Mouse (Mus musculus) cerebellum, adult 9-10 months (tissue): ENCODE measurements at regions not wholly inside any gene's neighbourhood (a gene's known extent, or its start where the extent isn't known, plus 50 kb on each side); places are given as distances from the start of the nearest gene placed in this dataset.

Experiments
- DNase-seq: peaks from one replicate; pipeline ENCODE4 v3.0.0; 2022

DNA sequence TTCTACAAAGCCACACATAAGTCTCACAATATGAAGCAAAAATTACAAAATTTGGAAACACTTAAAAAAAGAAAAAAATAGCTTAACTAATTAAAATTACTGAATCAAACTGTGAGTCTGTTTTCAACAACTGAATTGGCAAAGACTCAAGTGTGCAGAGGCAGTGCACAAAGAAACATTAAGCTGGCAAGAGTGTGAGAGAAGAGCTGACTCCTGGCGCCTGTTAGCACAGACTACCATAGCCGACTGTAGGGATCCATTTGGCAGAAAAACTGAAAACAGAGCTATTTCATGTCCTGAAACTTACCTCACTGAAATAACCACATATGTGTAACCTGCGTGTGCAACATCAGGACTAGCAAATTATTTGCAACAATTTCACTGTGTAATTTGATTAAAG, 746.4 kb upstream of the Cypt12 start:
- DNase-seq = no peak

DNA sequence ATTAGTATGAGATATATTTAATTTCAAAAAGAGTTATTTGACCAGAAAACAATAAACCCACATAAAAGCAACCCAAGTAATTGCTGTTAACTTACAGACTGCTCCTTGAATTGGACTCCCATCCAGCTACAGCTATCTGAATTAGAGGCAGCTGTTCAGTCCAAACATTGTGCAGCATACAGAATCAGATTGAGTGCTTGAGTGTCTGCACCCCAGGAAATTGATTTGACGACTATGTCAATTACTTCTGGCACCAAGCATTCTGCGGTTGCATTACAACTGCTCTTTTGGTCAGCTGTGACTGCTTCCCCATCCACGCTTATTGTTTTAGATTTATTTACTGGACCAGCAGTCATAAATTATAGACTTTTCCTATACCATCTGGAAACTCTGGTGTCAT, 734.2 kb upstream of the Cypt12 start:
- DNase-seq = no peak

DNA sequence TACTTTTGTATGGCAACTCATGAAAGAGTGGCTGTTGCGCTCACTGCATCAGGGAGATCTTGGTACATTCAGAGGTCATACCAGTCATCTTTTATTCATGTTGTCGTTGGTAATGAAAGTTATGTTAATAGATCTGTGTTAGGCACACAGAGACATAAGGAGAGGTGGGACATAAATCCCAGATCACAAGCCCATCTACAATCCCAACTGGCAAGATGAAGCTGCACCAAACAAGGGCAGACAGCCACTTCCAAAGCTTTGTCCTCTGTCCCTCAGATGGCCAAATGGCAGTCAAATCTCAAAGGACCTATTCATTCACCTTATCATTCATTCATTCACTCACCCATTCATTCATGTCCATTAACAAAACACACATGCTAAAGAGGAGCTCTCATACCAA, 731.4 kb upstream of the Cypt12 start:
- DNase-seq = no peak

DNA sequence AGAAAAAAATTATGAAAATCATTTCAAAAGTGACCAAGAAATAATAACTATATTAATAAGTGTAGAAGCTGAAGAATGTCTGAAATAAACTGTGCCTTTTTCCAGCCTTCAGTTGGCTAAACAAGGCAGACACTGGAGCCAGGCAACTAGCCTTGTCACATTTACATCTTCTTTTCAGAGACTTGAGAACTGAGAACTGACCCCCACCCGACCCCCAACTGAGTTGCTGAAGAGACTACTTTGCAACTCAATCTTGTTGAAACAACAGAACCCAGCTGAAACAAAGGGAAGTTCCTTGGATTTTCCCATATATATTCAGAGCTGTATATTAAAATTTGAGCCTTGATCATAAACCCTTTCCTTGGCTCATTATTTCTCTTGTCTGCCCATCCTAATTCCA, 709.8 kb upstream of the Cypt12 start:
- no peak for DNase-seq

DNA sequence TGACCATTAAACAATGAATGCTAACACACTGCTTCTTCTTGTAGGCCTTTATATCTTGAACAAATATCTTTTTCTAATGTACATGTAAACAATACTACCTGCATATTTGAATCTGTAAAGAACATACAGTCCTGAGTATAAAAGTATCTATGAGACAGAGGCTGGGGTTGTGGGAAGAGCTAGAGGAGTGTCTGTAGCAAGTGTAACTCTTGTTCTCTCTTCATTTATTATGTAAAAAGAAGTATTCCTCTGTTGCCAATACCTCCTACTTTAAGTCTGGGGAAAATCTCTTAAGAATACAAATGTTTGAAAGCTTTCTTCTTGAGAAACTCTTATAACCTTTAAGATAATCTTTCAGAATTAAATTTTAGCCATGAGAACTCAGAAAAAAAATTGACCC, 689.8 kb upstream of the Cypt12 start:
- no peak for DNase-seq

DNA sequence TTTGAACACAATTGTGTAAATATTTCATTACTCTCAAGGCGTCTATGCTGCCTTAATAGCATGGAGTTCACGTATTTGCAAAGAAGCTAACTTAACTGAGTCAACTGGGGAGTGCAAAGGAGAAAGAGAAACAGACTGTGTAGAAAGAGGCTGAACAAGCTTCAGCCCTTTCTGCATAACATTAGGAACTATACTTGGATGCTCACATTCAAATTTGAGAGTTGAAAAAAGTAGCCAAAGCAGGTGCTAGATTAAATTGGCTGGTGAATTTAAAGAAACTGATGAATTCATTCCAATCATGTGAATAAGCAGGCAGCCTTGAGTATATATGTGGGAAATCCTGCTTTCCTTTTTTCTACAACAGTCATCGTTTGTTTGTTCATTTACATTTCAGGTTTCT, 689.1 kb upstream of the Cypt12 start:
- no peak for DNase-seq

DNA sequence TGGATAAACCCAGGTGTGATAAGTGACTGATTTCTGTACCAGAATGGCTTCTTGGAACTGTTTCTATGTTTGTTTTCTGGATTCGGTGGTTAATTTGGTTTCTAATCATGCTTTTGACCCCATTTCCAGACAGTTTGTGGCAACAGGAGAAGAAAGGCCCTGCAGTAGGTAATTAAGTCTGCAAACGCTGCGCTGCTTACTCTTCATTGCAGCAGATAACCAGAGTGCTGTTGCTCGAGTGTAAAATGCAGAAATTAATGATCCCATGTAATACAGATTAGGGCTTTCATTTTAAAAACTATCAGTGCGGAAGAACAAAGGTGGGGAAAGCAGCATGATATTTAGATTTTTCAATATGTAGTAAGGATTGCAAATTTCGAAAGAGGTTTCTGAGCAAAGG, 667.0 kb upstream of the Cypt12 start:
- DNase-seq = no peak

DNA sequence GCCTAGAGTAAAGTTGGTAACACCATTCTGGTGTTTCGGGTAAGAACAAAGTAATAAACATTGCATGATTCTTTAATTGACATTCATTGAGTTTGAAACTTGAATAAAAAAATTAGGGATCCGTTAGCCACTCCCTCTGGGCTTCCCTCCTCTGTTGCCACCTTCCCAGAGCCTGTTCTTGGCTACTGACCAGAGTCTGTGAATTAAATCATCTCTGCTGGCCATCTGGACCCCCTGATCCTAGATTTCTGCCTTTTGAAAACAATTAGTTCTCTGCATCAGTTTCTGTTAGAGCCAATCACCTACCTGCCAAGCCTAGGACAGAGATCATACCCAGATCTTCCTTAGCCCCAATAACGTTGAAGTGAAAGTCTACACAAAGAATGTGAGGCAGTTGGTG, 665.3 kb upstream of the Cypt12 start:
- no peak for DNase-seq

DNA sequence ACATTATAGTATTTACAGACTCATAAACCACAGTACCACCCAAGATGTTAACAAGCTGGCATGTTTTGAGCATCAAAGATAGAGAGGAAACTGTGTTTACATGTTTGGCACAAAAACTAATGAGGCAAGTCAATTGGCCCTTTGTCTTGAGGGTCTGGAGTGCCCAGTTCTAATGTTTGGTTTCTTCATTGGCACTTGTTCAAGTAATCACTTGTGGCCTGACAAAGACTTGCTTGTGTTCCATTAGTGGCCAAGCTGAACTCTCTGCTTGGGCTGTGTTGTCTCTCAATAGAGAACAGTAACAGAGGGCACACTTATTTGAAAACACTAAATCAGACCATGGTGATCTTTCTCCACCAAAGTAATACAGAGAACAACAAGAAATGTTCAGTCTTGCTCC, 630.7 kb upstream of the Cypt12 start:
- DNase-seq = peak; percentile 2

DNA sequence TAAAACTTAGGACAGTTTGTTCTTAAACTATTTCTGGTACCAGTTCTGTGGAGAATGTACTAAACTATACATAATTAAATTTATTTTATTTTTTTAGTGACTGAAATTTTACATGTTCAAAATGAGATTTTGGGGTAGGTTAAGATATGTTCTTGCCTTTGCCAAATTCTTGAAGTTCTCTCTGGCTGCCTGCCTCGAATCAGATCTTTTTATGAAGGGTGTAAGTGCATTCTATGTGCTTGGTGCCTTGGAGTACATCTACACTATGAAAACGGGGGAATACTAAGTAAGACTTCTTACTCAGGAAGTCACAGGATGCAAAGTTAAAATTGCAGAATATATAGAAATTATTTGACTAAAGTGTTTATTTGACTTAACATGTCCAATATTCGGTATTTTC, 629.8 kb upstream of the Cypt12 start:
- no peak for DNase-seq

DNA sequence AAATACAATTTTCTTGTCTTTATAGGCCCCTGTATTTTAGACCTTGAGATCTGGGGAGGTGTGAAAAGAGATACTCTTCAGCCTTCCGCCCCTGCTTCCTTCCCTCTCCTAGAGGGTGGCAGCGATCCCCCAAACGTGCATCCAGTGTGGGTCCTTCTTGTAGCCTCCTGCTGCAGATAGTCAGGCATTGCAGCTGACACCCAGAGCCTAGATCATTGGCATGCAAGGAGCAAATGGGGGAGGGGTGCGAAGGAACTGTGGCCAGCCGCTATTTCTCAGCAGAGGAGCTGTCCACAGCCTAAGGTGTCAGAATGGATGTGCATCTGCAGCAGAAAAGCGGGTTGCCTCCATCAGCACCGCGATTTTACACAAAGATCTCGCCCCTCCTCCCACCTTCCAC, 629.0 kb upstream of the Cypt12 start:
- DNase-seq = no peak

DNA sequence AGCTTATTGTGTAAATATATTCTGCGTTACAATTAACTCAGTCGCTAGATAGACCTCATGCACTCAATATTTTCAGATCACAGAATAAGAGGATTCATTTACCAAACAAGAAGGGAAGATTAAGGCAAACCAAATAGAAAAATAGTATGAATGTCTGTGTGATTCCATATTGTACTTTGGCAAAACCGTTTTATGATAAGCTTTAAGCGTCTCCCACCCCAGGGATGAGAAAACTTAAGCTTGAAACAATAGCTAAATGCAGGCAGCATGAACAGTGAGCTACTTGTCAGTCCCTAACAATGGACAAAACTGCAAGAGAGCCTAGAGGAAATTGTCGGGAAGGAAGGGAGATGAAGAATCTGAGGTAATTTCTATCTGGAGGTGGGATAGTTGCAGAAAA, 628.3 kb upstream of the Cypt12 start:
- no peak for DNase-seq

DNA sequence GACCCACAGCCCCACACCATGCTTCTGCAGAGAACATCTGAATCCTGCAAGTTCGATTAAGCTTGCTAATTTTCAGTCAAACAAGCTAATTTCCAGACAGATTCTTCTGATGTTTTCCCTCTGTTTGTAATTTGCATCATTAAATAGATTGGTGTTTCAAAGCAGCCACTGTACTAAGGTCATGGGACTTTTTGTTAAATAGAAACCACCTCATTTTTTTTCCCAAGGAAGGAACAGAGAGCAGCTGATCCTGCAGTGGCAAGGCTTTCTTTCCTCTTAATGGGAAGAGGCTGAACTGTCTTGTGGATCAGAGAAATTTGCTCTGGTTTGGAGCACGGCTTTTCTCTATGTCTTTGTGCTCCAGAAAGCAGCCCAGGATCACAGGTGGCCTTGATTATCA, 625.9 kb upstream of the Cypt12 start:
- DNase-seq = no peak

DNA sequence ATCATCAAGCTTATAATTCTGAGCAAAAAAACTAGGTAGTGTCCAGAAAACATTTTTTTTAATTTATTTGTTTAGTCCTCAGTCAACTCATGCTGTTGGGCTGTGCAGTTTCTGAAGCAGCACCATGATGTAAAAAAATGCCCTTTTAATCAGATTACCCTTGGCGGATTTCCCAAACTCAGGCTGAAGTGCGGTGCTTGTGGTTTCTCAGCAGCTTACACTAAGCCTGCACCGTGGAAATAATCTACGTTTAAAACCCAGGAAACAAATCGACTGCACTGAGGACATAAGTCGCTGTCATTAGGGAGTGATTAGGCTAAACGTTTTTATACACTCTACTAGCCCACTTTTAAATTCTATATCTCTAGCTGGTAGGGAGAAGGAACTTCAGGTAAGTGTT, 623.4 kb upstream of the Cypt12 start:
- no peak for DNase-seq

DNA sequence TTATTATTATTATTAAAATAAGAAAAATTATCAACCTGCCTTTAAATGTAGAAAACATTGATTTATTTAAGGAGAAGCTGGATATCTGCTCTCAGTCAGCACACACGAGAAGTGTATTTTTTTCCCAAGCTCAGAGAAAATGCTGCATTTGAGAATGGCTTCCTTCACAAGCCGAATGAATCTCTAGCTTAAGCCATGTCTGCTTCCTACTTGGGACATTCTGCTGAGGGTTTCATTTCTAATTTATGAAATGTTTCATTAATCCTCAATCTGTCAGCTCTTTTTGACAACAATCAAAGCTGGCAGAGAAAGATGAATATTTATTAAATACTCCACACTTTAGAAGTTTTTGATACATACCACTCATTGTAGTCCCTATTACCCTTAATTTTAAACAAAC, 622.4 kb upstream of the Cypt12 start:
- no peak for DNase-seq

DNA sequence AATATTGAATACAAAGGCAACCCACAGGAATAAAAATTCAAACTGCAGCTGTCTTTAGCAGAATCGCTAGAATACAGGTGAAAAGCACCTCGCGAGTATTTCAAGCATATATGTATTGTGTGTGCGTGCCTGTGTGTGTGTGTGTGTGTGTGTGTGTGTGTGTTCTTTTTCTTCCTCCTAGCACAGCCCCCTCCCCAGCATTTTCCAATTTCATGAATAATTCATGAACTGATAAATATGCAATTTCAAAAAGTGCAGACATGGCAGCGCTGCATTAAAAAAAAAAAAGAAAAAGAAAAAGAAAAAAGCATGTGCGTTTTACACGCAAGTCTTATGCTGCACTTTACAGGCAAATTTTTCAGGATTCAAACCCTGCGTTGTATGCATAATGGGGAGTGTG, 621.9 kb upstream of the Cypt12 start:
- no peak for DNase-seq

DNA sequence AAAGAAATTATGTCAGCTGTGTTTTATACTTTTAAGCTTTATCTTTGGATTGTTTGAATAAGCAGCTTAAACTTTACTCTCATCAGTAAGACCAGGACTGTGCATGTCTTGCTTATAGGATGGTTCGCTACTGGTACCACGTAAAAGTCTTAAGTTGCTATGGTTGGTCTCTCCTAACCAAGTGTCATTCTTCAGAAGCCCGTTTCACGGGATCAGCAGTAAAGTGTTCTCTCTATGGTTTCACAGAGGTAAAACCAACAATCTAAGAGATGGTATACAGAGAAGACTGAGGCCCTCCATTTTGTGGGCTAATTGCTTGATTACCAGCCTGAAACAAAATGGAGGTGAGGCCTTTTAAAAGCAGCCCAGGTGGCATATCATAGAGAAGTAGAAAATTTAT, 621.4 kb upstream of the Cypt12 start:
- DNase-seq = no peak

DNA sequence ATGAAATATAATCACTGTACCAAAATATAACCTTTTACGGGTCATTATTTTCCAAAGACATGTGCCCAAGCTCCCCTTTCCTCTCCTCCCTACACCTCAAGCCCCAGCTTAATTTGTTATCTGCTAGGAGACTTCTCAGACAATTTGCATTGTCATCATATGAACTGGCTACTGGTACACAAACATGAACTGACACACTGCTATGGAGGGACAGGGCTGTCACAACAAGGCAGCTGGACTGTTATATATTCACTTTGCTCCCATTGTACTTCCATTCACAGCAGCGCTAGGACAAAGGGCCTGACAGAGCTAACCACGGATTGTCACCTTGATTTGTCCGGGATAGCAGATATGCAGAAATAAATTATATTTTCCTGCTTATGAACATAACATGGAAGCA, 620.5 kb upstream of the Cypt12 start:
- DNase-seq = no peak

DNA sequence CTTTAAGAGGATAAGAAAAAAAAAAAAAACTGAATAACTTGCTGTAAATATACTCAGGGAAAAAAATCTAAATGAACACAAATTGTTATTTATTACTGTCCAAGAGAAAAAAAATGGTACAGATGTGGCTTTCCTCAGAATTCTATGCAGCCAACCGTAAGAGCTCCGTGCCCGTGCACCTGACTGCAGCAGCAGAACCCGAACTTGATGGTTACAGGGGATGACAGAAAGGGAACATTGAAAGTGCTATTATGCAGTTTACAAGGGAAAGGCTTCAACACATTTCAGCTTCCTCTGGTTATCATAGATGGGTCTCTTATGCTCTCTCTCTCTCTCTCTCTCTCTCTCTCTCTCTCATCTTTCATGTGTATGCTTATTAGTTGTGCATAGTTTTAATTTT, 618.8 kb upstream of the Cypt12 start:
- DNase-seq = no peak

DNA sequence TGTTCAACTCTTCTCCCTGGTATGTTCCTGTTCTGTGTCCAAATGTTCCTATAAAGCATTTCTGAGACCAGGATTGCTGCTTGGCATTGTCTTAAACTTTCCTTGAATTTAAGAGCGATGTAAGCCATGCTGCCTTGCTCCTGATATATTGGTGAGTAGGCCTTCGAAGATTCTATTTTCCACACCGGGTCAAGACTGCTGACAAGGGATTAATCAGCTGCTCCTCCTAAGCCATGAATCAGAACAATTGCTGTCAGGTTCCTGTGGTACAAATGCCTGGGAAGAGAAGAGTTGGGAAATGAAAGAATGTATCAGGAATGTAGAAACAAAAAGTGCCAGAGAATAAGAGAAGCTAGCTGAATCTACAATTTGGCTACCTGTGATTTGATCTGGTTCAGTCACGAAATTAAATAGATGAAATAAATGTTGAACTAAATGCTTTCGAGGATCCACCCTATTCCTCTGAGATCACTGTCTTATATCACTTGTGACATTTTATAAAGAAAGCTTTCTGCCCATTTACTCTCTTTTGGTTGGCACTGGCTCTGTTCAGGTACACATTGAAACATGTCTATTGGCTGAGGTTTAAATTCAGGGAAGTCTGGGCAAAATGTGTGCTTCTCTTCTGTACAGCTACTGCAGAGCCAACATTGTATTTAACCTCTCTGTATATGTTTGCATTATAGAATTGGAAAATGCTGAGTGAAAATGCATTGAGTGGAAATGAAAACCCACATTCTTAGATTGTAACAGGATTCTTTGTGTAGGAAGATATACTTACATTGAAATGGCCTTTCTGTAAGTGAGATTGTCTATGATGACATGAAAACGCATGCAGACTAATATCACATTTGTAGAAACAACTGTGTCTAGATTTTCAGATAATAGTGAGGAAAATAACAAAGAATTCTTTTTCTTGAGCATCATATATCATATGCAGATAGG, 617.5 kb upstream of the Cypt12 start:
- DNase-seq = no peak

DNA sequence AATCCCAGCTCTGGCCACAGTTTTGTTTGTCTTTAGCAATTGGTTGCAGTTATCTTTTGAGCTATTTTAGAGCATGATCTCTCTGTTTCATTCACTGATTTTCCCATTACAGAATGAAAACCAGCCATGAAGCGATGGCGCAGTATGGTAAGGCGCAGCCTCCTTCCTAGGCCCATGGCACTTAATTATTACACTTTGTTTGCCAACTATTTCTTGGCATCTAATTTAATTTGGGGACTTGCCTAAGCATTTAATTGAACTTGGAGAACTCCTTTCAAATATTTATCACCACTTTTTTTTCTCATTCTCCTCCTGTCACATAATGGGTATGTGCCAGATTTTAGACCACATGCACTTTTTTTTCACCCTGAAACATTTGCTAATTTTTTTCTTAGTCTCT, 588.0 kb upstream of the Cypt12 start:
- DNase-seq = no peak
